ENCODE assay signal across 8 mouse cellular contexts in genomic region chr16:35023138-35023735, GRCm38 (mm10). TPM values are rescaled to one million over a fixed set of nuclear protein-coding genes. Genes with fewer than 3 reads are reported as not detected.
DNase-seq lines count a peak whose midpoint lies in the region; ATAC-seq lines count a peak whose summit lies in the region.

No protein-coding gene starts in this region.

- ATAC-seq in erythroblast, adult 5-6 weeks (replicated peaks; ENCODE audit: low FRiP score, poor library complexity, severe bottlenecking): no peak
- no peak for ATAC-seq in embryonic facial prominence, embryonic 14.5 days (ENCODE audit: low read depth)
- no peak for ATAC-seq in limb, embryonic 15.5 days (ENCODE audit: insufficient number of reproducible peaks, low FRiP score, low TSS enrichment, low read depth)

- H3K9me3 ChIP-seq in erythroblast, embryonic 14.5 days (ENCODE audit: control insufficient read depth, low read length): peaks cover 2% of the 10 kb centered on the region; the same call in 1 of the 2 replicates
- H3K9me3 ChIP-seq in embryonic facial prominence, embryonic 14.5 days (ENCODE audit: control insufficient read depth, low read length): peaks cover 4% of the 10 kb centered on the region; the same call in 1 of the 2 replicates
- H3K9me3 ChIP-seq in limb, embryonic 15.5 days: no peaks in the 10 kb centered on the region

- peaks cover 19% of the 10 kb centered on the region for H3K36me3 ChIP-seq in erythroblast, embryonic 14.5 days (ENCODE audit: control insufficient read depth)
- peaks cover 4% of the 10 kb centered on the region; the same call in 1 of the 2 replicates for H3K36me3 ChIP-seq in embryonic facial prominence, embryonic 14.5 days (ENCODE audit: control insufficient read depth, insufficient read depth, low read length)
- no peaks in the 10 kb centered on the region for H3K36me3 ChIP-seq in limb, embryonic 15.5 days

- H3K4me2 ChIP-seq in embryonic facial prominence, embryonic 14.5 days (ENCODE audit: low read depth, low read length): peak overlapping the region; percentile 52
- peak overlapping the region; percentile 61 for H3K4me2 ChIP-seq in limb, embryonic 15.5 days

- peak overlapping the region; percentile 87 for H3K4me3 ChIP-seq in erythroblast, embryonic 14.5 days (replicated peaks)
- peak overlapping the region; percentile 91 for H3K4me3 ChIP-seq in embryonic facial prominence, embryonic 14.5 days (ENCODE audit: low read depth, low read length)
- H3K4me3 ChIP-seq in limb, embryonic 15.5 days: peak overlapping the region; percentile 99

- peak; percentile 15 for DNase-seq in 3134 (ENCODE audit: extremely low read depth, insufficient read length, low spot score)
- DNase-seq in embryonic facial prominence, embryonic 14.5 days (ENCODE audit: low spot score): no peak
- no peak for DNase-seq in adrenal gland, adult 8-10 months
- no peak for DNase-seq in spleen, postnatal 36 days (ENCODE audit: low spot score in 2 of 2)
- no peak for DNase-seq in urinary bladder, postnatal 10 days (ENCODE audit: low spot score)

- H3K27me3 ChIP-seq in erythroblast, embryonic 14.5 days (ENCODE audit: control insufficient read depth): peaks cover 18% of the 10 kb centered on the region
- peaks cover 19% of the 10 kb centered on the region for H3K27me3 ChIP-seq in embryonic facial prominence, embryonic 14.5 days (replicated peaks; ENCODE audit: control insufficient read depth, insufficient read depth, low read length)
- H3K27me3 ChIP-seq in limb, embryonic 15.5 days: peaks cover 15% of the 10 kb centered on the region; the same call in 1 of the 2 replicates

- peaks cover 13% of the 10 kb centered on the region for H3K4me1 ChIP-seq in erythroblast, embryonic 14.5 days (ENCODE audit: control insufficient read depth)
- H3K4me1 ChIP-seq in embryonic facial prominence, embryonic 14.5 days (ENCODE audit: control insufficient read depth, insufficient read depth, low read length): no peaks in the 10 kb centered on the region
- H3K4me1 ChIP-seq in limb, embryonic 15.5 days: no peaks in the 10 kb centered on the region

- H3K9ac ChIP-seq in embryonic facial prominence, embryonic 14.5 days (ENCODE audit: low read depth, low read length): peak overlapping the region; percentile 79
- peak overlapping the region; percentile 82 for H3K9ac ChIP-seq in limb, embryonic 15.5 days

- H3K27ac ChIP-seq in embryonic facial prominence, embryonic 14.5 days (replicated peaks; ENCODE audit: low read depth, low read length): 0 out of 2 replicates have a peak overlapping the region, but pooled peaks have one; percentile 68
- peak overlapping the region; percentile 86; the same call in 1 of the 2 replicates for H3K27ac ChIP-seq in limb, embryonic 15.5 days

- 7% methylated on average over 8 of the region's 8 CpGs for WGBS in embryonic facial prominence, embryonic 14.5 days
- WGBS in limb, embryonic 15.5 days: 9% methylated on average over 8 of the region's 8 CpGs

RNA-seq across cellular contexts. Expression of gene Hacd2, which starts 1.0 kb away (rescaled TPM):
- polyA plus RNA-seq in erythroblast, embryonic 14.5 days (2012): 2.6 and 3.0 TPM in 2 replicates
- total RNA-seq in erythroblast, adult 5-6 weeks (2015; ENCODE audit: low replicate concordance): 21.9 and 25.7 TPM in 2 replicates
- 2.2 and 5.5 TPM in 2 replicates for total RNA-seq in erythroblast, adult 5-6 weeks (2017; ENCODE audit: low replicate concordance)
- polyA plus RNA-seq in embryonic facial prominence, embryonic 14.5 days (2014; fragmentation: Nextera tagmentation; extraction: Ambion mirVana): 56.8 and 61.8 TPM in 2 replicates
- polyA plus RNA-seq in limb, embryonic 15.5 days (2015; fragmentation: Nextera tagmentation; extraction: Ambion mirVana): 132 and 144 TPM in 2 replicates
- 10 to 100 TPM; 30.9 to 51.4 (median 43.5) TPM for total RNA-seq in adrenal gland, adult 8-10 months (2022)

Comparison
In these comparisons a context has a peak if more than half of its experiments do, and no peak if none do; other contexts are left out.
1. RNA of gene Hacd2, which starts 1.0 kb away (polyA plus RNA-seq): 132 to 144 TPM in limb, embryonic 15.5 days and 56.8 to 61.8 TPM in embryonic facial prominence, embryonic 14.5 days; 2.6 to 3.0 TPM in erythroblast, embryonic 14.5 days; every median in the first group is over 10 times any median in the second.
2. Peak in every context shown above with its lines, with median percentiles within 50 percentile points of each other: H3K4me3 ChIP-seq.